12 mouse cellular contexts compared by ENCODE assay signal in genomic region chr11:67079740-67080139, GRCm38 (mm10). TPM values are rescaled to one million over a fixed set of nuclear protein-coding genes. Genes with fewer than 3 reads are reported as not detected.
DNase-seq lines count a peak whose midpoint lies in the region; ATAC-seq lines count a peak whose summit lies in the region.
"Had no signal": no experiment of that assay in that cellular context is flagged by ENCODE, and none has a peak within 500 bp of the region (broad histone marks: within the 10 kb centered on the region; RNA-seq: fewer than 3 reads in every experiment).

No protein-coding gene starts in this region.

- WGBS in hindbrain, embryonic 10.5 days, result 55% methylated on average over 11 of the region's 11 CpGs
- 35% methylated on average over 11 of the region's 11 CpGs for WGBS in hindbrain, embryonic 14.5 days
- WGBS in embryonic facial prominence, embryonic 10.5 days, result 66% methylated on average over 11 of the region's 11 CpGs
- 54% methylated on average over 11 of the region's 11 CpGs for WGBS in hindbrain, embryonic 12.5 days
- WGBS in midbrain, embryonic 14.5 days, result 43% methylated on average over 11 of the region's 11 CpGs

- H3K9ac ChIP-seq in hindbrain, embryonic 14.5 days, result no peak overlapping the region
- H3K9ac ChIP-seq in hindbrain, embryonic 12.5 days, result no peak overlapping the region
- no peak overlapping the region for H3K9ac ChIP-seq in midbrain, embryonic 14.5 days (replicated peaks; ENCODE audit: low read length)

- no peak for ATAC-seq in hindbrain, embryonic 14.5 days (ENCODE audit: low FRiP score)
- ATAC-seq in hindbrain, embryonic 12.5 days (ENCODE audit: low FRiP score), result no peak
- no peak for ATAC-seq in midbrain, embryonic 14.5 days (ENCODE audit: low FRiP score, low TSS enrichment)

- no peaks in the 10 kb centered on the region for H3K36me3 ChIP-seq in hindbrain, embryonic 10.5 days
- no peaks in the 10 kb centered on the region for H3K36me3 ChIP-seq in hindbrain, embryonic 14.5 days (replicated peaks; ENCODE audit: control insufficient read depth, insufficient read depth)
- no peaks in the 10 kb centered on the region for H3K36me3 ChIP-seq in embryonic facial prominence, embryonic 10.5 days (replicated peaks)
- H3K36me3 ChIP-seq in hindbrain, embryonic 12.5 days, result no peaks in the 10 kb centered on the region
- no peaks in the 10 kb centered on the region for H3K36me3 ChIP-seq in midbrain, embryonic 14.5 days (ENCODE audit: control insufficient read depth, insufficient read depth, low read length)

- H3K4me3 ChIP-seq in hindbrain, embryonic 10.5 days, result no peak overlapping the region
- H3K4me3 ChIP-seq in hindbrain, embryonic 14.5 days (replicated peaks; ENCODE audit: low read length), result no peak overlapping the region
- H3K4me3 ChIP-seq in embryonic facial prominence, embryonic 10.5 days, result no peak overlapping the region
- H3K4me3 ChIP-seq in hindbrain, embryonic 12.5 days, result no peak overlapping the region
- H3K4me3 ChIP-seq in midbrain, embryonic 14.5 days (replicated peaks; ENCODE audit: low read depth, low read length), result no peak overlapping the region
- H3K4me3 ChIP-seq: gastrocnemius, adult 2 months had no signal

- peaks cover 21% of the 10 kb centered on the region for H3K27me3 ChIP-seq in hindbrain, embryonic 10.5 days (ENCODE audit: insufficient read depth, poor library complexity, severe bottlenecking)
- peaks cover 12% of the 10 kb centered on the region; the same call in 1 of the 2 replicates for H3K27me3 ChIP-seq in hindbrain, embryonic 14.5 days (ENCODE audit: control insufficient read depth, insufficient read depth, low read length)
- peaks cover 28% of the 10 kb centered on the region for H3K27me3 ChIP-seq in embryonic facial prominence, embryonic 10.5 days (replicated peaks; ENCODE audit: low read depth, poor library complexity, severe bottlenecking)
- peaks cover 24% of the 10 kb centered on the region for H3K27me3 ChIP-seq in hindbrain, embryonic 12.5 days
- peaks cover 7% of the 10 kb centered on the region; the same call in 1 of the 2 replicates for H3K27me3 ChIP-seq in midbrain, embryonic 14.5 days (ENCODE audit: control insufficient read depth, insufficient read depth, low read length)

- H3K27ac ChIP-seq in hindbrain, embryonic 10.5 days, result peak overlapping the region; percentile 77
- H3K27ac ChIP-seq in hindbrain, embryonic 14.5 days, result no peak overlapping the region
- H3K27ac ChIP-seq in embryonic facial prominence, embryonic 10.5 days (replicated peaks), result 0 out of 2 replicates have a peak overlapping the region, but pooled peaks have one; percentile 32
- H3K27ac ChIP-seq in hindbrain, embryonic 12.5 days, result peak overlapping the region; percentile 66
- H3K27ac ChIP-seq in midbrain, embryonic 14.5 days (replicated peaks; ENCODE audit: low read depth, low read length), result peak overlapping the region; percentile 60; the same call in 1 of the 2 replicates
- H3K27ac ChIP-seq: gastrocnemius, adult 2 months had no signal

- DNase-seq in hindbrain, embryonic 10.5 days (ENCODE audit: low spot score), result peak; percentile 42
- DNase-seq in hindbrain, embryonic 14.5 days (ENCODE audit: low spot score), result no peak
- DNase-seq in embryonic facial prominence, embryonic 10.5 days (ENCODE audit: low spot score), result no peak
- DNase-seq in midbrain, embryonic 14.5 days, result peak; percentile 19
- DNase-seq in ovary, postnatal 36 days (ENCODE audit: low spot score), result no peak
- no peak for DNase-seq in adrenal gland, adult (ENCODE audit: inconsistent age in 2 of 2, low spot score in 1 of 2)

- H3K9me3 ChIP-seq in hindbrain, embryonic 10.5 days, result no peaks in the 10 kb centered on the region
- no peaks in the 10 kb centered on the region for H3K9me3 ChIP-seq in hindbrain, embryonic 14.5 days (ENCODE audit: control insufficient read depth, low read length)
- no peaks in the 10 kb centered on the region for H3K9me3 ChIP-seq in embryonic facial prominence, embryonic 10.5 days
- no peaks in the 10 kb centered on the region for H3K9me3 ChIP-seq in hindbrain, embryonic 12.5 days (replicated peaks)
- no peaks in the 10 kb centered on the region for H3K9me3 ChIP-seq in midbrain, embryonic 14.5 days (ENCODE audit: control insufficient read depth, low read length)

- peaks cover 41% of the 10 kb centered on the region for H3K4me1 ChIP-seq in hindbrain, embryonic 10.5 days (replicated peaks)
- no peaks in the 10 kb centered on the region for H3K4me1 ChIP-seq in hindbrain, embryonic 14.5 days (replicated peaks; ENCODE audit: control insufficient read depth, insufficient read depth, low read length)
- peaks cover 20% of the 10 kb centered on the region for H3K4me1 ChIP-seq in embryonic facial prominence, embryonic 10.5 days
- H3K4me1 ChIP-seq in hindbrain, embryonic 12.5 days, result peaks cover 28% of the 10 kb centered on the region
- 0 out of 2 replicates have a peak, but pooled peaks cover 3% of the 10 kb centered on the region for H3K4me1 ChIP-seq in midbrain, embryonic 14.5 days (ENCODE audit: control insufficient read depth, insufficient read depth, low read length)

- H3K4me2 ChIP-seq in hindbrain, embryonic 14.5 days (replicated peaks), result no peak overlapping the region
- H3K4me2 ChIP-seq in hindbrain, embryonic 12.5 days (replicated peaks), result peak overlapping the region; percentile 3; the same call in 1 of the 2 replicates
- 0 out of 2 replicates have a peak overlapping the region, but pooled peaks have one; percentile 1 for H3K4me2 ChIP-seq in midbrain, embryonic 14.5 days (ENCODE audit: low read length)
- H3K4me2 ChIP-seq: heart, embryonic 11.5 days; liver, embryonic 11.5 days had no signal

RNA-seq across cellular contexts. Expression of gene Myh3, which starts 1.6 kb away (rescaled TPM):
- 0.49 and 0.69 TPM in 2 replicates for polyA plus RNA-seq in hindbrain, embryonic 10.5 days (2016; fragmentation: Nextera tagmentation; extraction: Ambion mirVana)
- 0.17 and 0.23 TPM in 2 replicates for polyA plus RNA-seq in hindbrain, embryonic 14.5 days (2014; fragmentation: Nextera tagmentation; extraction: Ambion mirVana)
- 0.21 and 0.30 TPM in 2 replicates for polyA plus RNA-seq in embryonic facial prominence, embryonic 10.5 days (2016; fragmentation: Nextera tagmentation; extraction: Ambion mirVana)
- 4.3 and 26.2 TPM in 2 replicates for polyA plus RNA-seq in hindbrain, embryonic 12.5 days (2016; fragmentation: Nextera tagmentation; extraction: Ambion mirVana)
- polyA plus RNA-seq in midbrain, embryonic 14.5 days (2014; fragmentation: Nextera tagmentation; extraction: Ambion mirVana), result 0.12 and 0.18 TPM in 2 replicates
- polyA plus RNA-seq: adrenal gland, adult 2 months; gonadal fat pad, adult 2 months had no signal

RNA-seq across cellular contexts. Expression of gene Sco1, which starts 27.3 kb away (rescaled TPM):
- polyA plus RNA-seq in hindbrain, embryonic 10.5 days (2016; fragmentation: Nextera tagmentation; extraction: Ambion mirVana), result 18.0 and 22.3 TPM in 2 replicates
- 10.2 and 11.7 TPM in 2 replicates for polyA plus RNA-seq in hindbrain, embryonic 14.5 days (2014; fragmentation: Nextera tagmentation; extraction: Ambion mirVana)
- 23.7 and 26.4 TPM in 2 replicates for polyA plus RNA-seq in embryonic facial prominence, embryonic 10.5 days (2016; fragmentation: Nextera tagmentation; extraction: Ambion mirVana)
- 18.2 and 18.9 TPM in 2 replicates for polyA plus RNA-seq in hindbrain, embryonic 12.5 days (2016; fragmentation: Nextera tagmentation; extraction: Ambion mirVana)
- polyA plus RNA-seq in midbrain, embryonic 14.5 days (2014; fragmentation: Nextera tagmentation; extraction: Ambion mirVana), result 11.3 and 13.1 TPM in 2 replicates

RNA-seq across cellular contexts. Expression of gene Adprm, which starts 27.3 kb away (rescaled TPM):
- 28.3 and 30.4 TPM in 2 replicates for polyA plus RNA-seq in hindbrain, embryonic 10.5 days (2016; fragmentation: Nextera tagmentation; extraction: Ambion mirVana)
- 32.4 and 37.0 TPM in 2 replicates for polyA plus RNA-seq in hindbrain, embryonic 14.5 days (2014; fragmentation: Nextera tagmentation; extraction: Ambion mirVana)
- 30.4 and 32.6 TPM in 2 replicates for polyA plus RNA-seq in embryonic facial prominence, embryonic 10.5 days (2016; fragmentation: Nextera tagmentation; extraction: Ambion mirVana)
- polyA plus RNA-seq in hindbrain, embryonic 12.5 days (2016; fragmentation: Nextera tagmentation; extraction: Ambion mirVana), result 37.8 and 39.6 TPM in 2 replicates
- polyA plus RNA-seq in midbrain, embryonic 14.5 days (2014; fragmentation: Nextera tagmentation; extraction: Ambion mirVana), result 29.3 and 36.6 TPM in 2 replicates

RNA-seq across cellular contexts. Expression of gene Tmem220, which starts 54.8 kb away (rescaled TPM):
- 0.43 and 1.5 TPM in 2 replicates for polyA plus RNA-seq in hindbrain, embryonic 10.5 days (2016; fragmentation: Nextera tagmentation; extraction: Ambion mirVana)
- polyA plus RNA-seq in hindbrain, embryonic 14.5 days (2014; fragmentation: Nextera tagmentation; extraction: Ambion mirVana), result 0.59 and 1.1 TPM in 2 replicates
- 0.69 and 1.2 TPM in 2 replicates for polyA plus RNA-seq in embryonic facial prominence, embryonic 10.5 days (2016; fragmentation: Nextera tagmentation; extraction: Ambion mirVana)
- 0.43 and 1.2 TPM in 2 replicates for polyA plus RNA-seq in hindbrain, embryonic 12.5 days (2016; fragmentation: Nextera tagmentation; extraction: Ambion mirVana)
- polyA plus RNA-seq in midbrain, embryonic 14.5 days (2014; fragmentation: Nextera tagmentation; extraction: Ambion mirVana), result 0.30 and 0.50 TPM in 2 replicates

Comparison
In these comparisons a context has a peak if more than half of its experiments do, and no peak if none do; other contexts are left out.
1. DNase-seq: peak in hindbrain, embryonic 10.5 days (single experiment) and midbrain, embryonic 14.5 days (single experiment); none in hindbrain, embryonic 14.5 days (single experiment), embryonic facial prominence, embryonic 10.5 days (single experiment), ovary, postnatal 36 days (single experiment) and adrenal gland, adult (0 of 2).